21 mouse cellular contexts compared by ENCODE assay signal in the genomic region with DNA sequence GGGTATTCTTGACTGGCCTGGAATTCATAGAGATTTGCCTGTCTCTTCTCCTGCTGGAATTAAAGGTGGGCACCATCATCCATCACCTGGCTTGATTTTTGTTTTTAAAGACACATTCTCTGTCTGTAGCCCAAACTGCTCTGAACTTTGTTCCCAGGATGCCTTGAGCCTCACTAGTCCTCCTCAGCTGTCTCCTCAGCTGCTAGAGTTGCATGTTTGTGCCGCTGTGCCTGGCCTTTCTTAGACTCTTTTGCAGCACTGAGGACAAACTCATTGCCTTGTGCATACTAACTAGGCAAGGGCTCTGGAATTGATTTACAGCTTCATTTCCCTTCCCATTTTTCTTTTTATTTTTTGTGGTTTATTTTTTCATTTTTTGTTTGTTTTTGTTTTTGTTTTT. TPM values are rescaled to one million over a fixed set of nuclear protein-coding genes. Genes with fewer than 3 reads are reported as not detected.
DNase-seq lines count a peak whose midpoint lies in the region; TF ChIP-seq lines count a peak whose summit lies in the region.
"Had no signal": no experiment of that assay in that cellular context is flagged by ENCODE, and none has a peak within 500 bp of the region (broad histone marks: within the 10 kb centered on the region; RNA-seq: fewer than 3 reads in every experiment).

No protein-coding gene starts in this region.

- no peak overlapping the region for H3ac ChIP-seq in myocyte (ENCODE audit: control insufficient read depth, insufficient read length)

- no peaks in the 10 kb centered on the region for H3K27me3 ChIP-seq in kidney, adult 2 months (replicated peaks; ENCODE audit: control insufficient read depth, insufficient read depth, low read length)
- no peaks in the 10 kb centered on the region for H3K27me3 ChIP-seq in myocyte (ENCODE audit: control insufficient read depth, insufficient read depth, insufficient read length)
- H3K27me3 ChIP-seq: embryonic facial prominence, embryonic 12.5 days; forebrain, embryonic 13.5 days; forebrain, embryonic 15.5 days had no signal

- H3K27ac ChIP-seq in kidney, adult 2 months (ENCODE audit: insufficient read depth, low read depth, low read length): no peak overlapping the region
- H3K27ac ChIP-seq: embryonic facial prominence, embryonic 10.5 days; embryonic facial prominence, embryonic 12.5 days; forebrain, embryonic 13.5 days; forebrain, embryonic 15.5 days had no signal

- no peak overlapping the region for H3K4me2 ChIP-seq in myocyte (ENCODE audit: low read depth)
- H3K4me2 ChIP-seq: embryonic facial prominence, embryonic 12.5 days; forebrain, embryonic 13.5 days; forebrain, embryonic 15.5 days had no signal

- peaks cover 91% of the 10 kb centered on the region for H3K79me2 ChIP-seq in myocyte (ENCODE audit: control insufficient read depth, insufficient read depth)

- H3K36me3 ChIP-seq in kidney, adult 2 months (ENCODE audit: control insufficient read depth, insufficient read depth, low read length): no peaks in the 10 kb centered on the region
- H3K36me3 ChIP-seq in myocyte (ENCODE audit: control insufficient read depth, insufficient read depth): no peaks in the 10 kb centered on the region
- H3K36me3 ChIP-seq: embryonic facial prominence, embryonic 10.5 days; embryonic facial prominence, embryonic 12.5 days; forebrain, embryonic 15.5 days had no signal

- H3K4me3 ChIP-seq in kidney, adult 2 months (ENCODE audit: insufficient read depth, low read depth, low read length): no peak overlapping the region
- H3K4me3 ChIP-seq in myocyte: no peak overlapping the region
- H3K4me3 ChIP-seq: embryonic facial prominence, embryonic 10.5 days; embryonic facial prominence, embryonic 12.5 days; forebrain, embryonic 13.5 days; forebrain, embryonic 15.5 days had no signal

- H3K4me1 ChIP-seq in kidney, adult 2 months (ENCODE audit: control insufficient read depth, insufficient read depth, low read length): peaks cover 2% of the 10 kb centered on the region; the same call in 1 of the 2 replicates
- H3K4me1 ChIP-seq: embryonic facial prominence, embryonic 10.5 days; embryonic facial prominence, embryonic 12.5 days; forebrain, embryonic 13.5 days; forebrain, embryonic 15.5 days had no signal

- WGBS in kidney, adult 2 months: 40% methylated on average over 1 of the region's 1 CpGs

- DNase-seq in kidney, adult 2 months: peak; percentile 21
- no peak for DNase-seq in kidney, postnatal 4 days
- DNase-seq in kidney, postnatal 14 days: peak; percentile 22
- DNase-seq in kidney, adult 9 months: no peak
- DNase-seq in ZHBTc4 (ENCODE audit: low read depth, low spot score): peak; percentile 10
- no peak for DNase-seq in left cerebral cortex, adult 9 months (ENCODE audit: low spot score in 2 of 2)
- DNase-seq: adrenal gland, adult 8-10 months; adrenal gland, postnatal 14 days; adrenal gland, postnatal 36 days; cerebellum, adult 11-12 months; cerebellum, adult 2 months; cerebellum, adult 9-10 months; cerebellum, postnatal 10 days; cerebellum, postnatal 25 days had no signal

- TF ChIP-seq CTCF in kidney, adult 2 months (conservative IDR thresholded peaks at IDR 0.05; ENCODE audit: insufficient read depth, insufficient read length, low read depth, low read length): no peak

- no peak for TF ChIP-seq POLR2A in kidney, adult 2 months (IDR thresholded peaks at IDR 0.05; ENCODE audit: low read depth, low read length)
- no peak for TF ChIP-seq POLR2A in myocyte (IDR thresholded peaks at IDR 0.05; ENCODE audit: insufficient read length, low read depth)

TF ChIP-seq in myocyte, 11 proteins besides CTCF, POLR2A, EP300 and RAD21:
- TF ChIP-seq REST (IDR thresholded peaks at IDR 0.05; ENCODE audit: insufficient read depth, insufficient read length) (no peak), MYOG (IDR thresholded peaks at IDR 0.05; ENCODE audit: control insufficient read depth in 1 of 3, insufficient read depth in 1 of 3, insufficient read length in 2 of 3, low read depth in 2 of 3) (peak; percentile 28 to 84 (median 36)), MAX (IDR thresholded peaks at IDR 0.05; ENCODE audit: low read depth) (no peak), USF1 (IDR thresholded peaks at IDR 0.05; ENCODE audit: low read depth) (no peak), MYOD1 (IDR thresholded peaks at IDR 0.05; ENCODE audit: control insufficient read depth in 1 of 3, insufficient read length in 2 of 3, low read depth in 2 of 3) (peak in 2 of 3 experiments; percentile 57 to 58), TCF3 (IDR thresholded peaks at IDR 0.05; ENCODE audit: insufficient read length, low read depth) (peak; percentile 34), TCF12 (IDR thresholded peaks at IDR 0.05; ENCODE audit: insufficient read depth, poor library complexity, severe bottlenecking) (no peak)

RNA-seq across cellular contexts. Expression of a gene that starts 15.8 kb away (rescaled TPM):
- 3.7 and 4.7 TPM in 2 replicates for polyA plus RNA-seq in kidney, adult 2 months (2012; rRNA removed)
- 16.1 TPM for polyA plus RNA-seq in myocyte (2012; fragmentation: generic; extraction: Trizol)

RNA-seq across cellular contexts. Expression of a gene that starts 48.0 kb away (rescaled TPM):
- polyA plus RNA-seq in kidney, adult 2 months (2012; rRNA removed): 1.7 and 2.4 TPM in 2 replicates
- polyA plus RNA-seq in myocyte (2012; fragmentation: generic; extraction: Trizol): 0.10 TPM
- polyA plus RNA-seq: C2C12; embryonic facial prominence, embryonic 10.5 days; embryonic facial prominence, embryonic 12.5 days; forebrain, embryonic 11.5 days; forebrain, embryonic 13.5 days; forebrain, embryonic 15.5 days had no signal

Comparison
In these comparisons a context has a peak if more than half of its experiments do, and no peak if none do; other contexts are left out.
1. DNase-seq: peak in kidney, adult 2 months (single experiment), kidney, postnatal 14 days (single experiment) and ZHBTc4 (single experiment); none in kidney, postnatal 4 days (0 of 2), kidney, adult 9 months (single experiment) and left cerebral cortex, adult 9 months (0 of 2).